Mouse (Mus musculus): ENCODE results near the gene Tnnt1.

The Tnnt1 gene

DNA sequence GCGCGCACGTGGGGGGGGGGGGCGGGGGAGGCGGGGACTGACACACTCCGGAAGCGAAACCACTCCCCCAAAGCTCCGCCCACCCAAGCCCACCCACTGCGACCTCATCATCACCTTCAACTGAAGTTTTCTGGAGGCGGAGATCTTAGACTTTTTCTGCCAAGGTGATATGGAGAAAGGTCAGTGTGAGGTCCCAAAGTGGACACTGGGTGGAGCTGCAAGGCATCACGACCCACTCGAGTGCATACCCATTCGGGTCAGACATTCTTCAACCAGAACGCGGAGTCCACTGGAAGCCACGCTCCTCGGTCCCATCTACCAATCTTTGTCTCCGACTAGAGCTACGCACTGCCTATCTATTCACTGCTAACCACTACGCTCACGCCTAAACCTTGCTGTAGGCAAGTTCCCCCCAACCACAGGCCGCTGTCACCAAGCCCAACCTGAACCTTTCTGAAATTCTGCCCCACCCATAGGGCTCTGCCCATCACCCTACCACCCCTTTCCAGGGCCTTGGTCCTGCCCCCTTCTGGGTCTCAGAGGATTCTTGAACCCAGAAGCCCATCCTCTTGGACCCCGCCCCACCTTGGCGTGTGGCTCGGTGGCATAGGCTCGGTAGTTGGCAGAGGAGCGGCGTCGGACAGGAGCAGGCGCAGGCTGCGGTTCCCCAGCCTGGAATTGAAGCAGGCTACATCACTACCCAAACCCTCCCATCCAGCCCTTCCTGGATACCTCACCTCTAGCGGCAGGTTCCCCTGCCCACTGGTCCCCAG lies 5.2 kb upstream of the Tnnt1 start:
- no peak for DNase-seq (ENCODE audit: low read depth, low spot score)

- no peak for DNase-seq (ENCODE audit: low read depth, low spot score)
Measured at GRCm38 (mm10) chr7:4518487-4518886, 2.3 kb upstream of the Tnnt1 start.

GRCm38 (mm10) chr7:4515853-4516252 lies 329 bp downstream of the Tnnt1 start:
- no peak for DNase-seq (ENCODE audit: low read depth, low spot score)

DNA sequence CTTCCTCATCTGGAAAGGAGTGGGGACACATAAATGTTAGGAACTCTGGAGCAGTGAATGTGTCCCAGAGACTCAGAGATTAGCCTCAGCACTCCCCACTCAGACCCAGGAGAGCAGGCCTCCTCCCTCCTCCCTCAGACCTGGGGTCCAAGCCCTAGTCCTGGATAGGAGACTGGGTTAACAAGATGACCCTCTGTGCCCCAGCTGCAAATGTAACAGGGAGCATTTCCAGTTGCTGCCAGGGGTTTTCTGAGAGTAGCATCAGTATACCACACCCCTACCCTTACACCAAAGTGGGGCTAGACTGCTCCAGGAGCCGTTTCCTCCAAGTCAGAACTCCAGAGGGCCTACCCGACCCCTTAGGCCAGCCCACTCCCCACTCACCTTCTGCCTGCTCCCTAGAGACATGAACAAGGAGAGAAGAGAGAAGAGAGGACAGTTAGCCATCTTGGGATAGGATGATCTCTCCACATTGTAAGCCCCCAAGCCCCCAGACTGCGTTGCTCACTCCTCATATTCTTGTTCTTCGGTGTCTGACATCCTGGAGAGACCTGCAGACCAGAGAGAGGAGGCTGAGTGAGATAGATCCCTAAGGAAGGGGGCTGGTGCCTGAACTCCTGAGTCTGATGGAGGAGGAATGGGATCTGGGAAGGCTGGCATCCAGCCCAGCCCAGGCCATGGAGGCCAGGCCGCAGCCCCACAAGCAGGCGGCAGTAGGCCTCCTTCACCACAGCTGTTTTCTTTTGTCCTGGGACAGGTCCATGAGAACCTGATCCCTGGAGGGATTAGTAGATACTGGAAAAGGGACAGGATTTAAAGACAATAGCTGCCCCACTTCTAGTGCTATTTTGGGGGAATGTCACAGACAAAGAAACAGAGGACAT lies 2.1 kb downstream of the Tnnt1 start:
- DNase-seq (ENCODE audit: low read depth, low spot score), result no peak

DNA sequence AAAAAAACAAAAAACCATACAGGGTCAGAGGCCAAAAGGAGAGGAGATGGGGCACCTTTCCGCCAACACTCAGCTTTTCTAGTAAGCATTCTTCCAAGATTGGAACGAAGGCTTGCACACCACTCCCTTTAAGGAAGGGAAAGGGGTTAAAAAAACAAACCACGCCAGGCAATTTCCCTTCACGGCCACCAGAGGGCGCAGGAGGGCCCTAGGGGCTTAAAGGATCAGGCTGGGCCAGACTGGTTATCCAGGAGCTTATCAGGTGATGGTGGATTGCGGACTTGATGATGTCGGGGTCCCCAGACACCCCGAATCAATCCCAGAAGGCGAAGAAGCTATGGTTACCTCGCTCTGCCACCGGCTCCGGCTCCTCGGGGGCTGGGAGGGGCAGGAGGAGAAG lies 2.9 kb downstream of the Tnnt1 start:
- DNase-seq (ENCODE audit: low read depth, low spot score), result no peak

DNA sequence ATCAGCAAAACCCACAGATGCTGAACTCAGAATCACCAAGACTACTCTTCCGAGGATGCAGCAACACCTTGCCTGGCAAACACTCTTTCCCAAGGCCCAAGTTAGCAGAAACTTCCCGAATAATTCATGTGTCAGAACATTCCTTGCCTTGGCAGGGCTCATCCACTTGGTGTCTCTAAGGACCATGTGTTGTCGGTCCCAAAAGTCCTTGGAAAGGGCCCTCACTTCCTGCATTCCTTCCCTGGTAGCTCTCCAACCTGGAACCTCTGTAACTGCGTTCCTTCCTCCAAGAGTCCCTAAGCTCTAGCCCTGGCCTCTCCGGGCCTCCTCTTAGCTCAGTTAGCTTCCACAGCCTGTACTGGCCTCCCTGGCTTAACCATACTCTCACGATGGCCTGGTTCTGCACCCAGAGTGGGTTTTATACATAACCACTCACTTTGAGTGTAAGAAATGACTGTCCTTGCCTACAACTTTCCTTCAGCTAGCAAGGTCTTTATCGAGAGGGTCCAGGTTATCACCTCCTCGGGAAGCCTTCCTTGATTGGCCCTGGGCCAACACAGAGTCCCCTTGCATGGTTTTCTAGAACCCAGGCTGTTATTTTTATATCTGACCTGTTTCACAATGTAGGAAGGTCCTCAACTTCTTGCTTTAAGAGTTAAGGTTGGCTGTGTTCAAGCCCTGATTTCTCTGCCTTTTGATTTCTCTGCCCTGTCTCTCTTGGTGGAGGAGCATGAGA lies 4.5 kb downstream of the Tnnt1 start:
- DNase-seq (ENCODE audit: low read depth, low spot score), result no peak

- DNase-seq (ENCODE audit: low read depth, low spot score), result no peak
Measured at GRCm38 (mm10) chr7:4509863-4510608, 6.1 kb downstream of the Tnnt1 start.

DNA sequence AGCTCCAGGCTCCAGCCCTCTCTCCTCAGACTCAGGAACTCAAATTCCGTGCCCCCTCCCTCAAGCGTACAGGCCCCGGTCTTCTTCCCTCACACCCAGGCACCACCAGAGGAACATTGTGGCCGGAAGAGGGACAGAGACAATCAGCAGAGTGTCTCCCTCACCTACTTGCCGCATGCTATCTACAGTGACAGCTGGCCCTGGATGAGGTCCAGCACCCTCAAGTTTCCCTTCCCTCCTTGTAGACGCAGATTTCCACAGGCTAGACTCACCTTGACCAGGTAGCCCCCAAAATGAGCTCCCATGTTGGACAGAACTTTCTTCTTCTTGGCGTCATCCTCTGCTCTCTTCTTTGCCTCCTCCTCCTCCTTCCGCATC lies 7.5 kb downstream of the Tnnt1 start:
- DNase-seq (ENCODE audit: low read depth, low spot score), result no peak

DNA sequence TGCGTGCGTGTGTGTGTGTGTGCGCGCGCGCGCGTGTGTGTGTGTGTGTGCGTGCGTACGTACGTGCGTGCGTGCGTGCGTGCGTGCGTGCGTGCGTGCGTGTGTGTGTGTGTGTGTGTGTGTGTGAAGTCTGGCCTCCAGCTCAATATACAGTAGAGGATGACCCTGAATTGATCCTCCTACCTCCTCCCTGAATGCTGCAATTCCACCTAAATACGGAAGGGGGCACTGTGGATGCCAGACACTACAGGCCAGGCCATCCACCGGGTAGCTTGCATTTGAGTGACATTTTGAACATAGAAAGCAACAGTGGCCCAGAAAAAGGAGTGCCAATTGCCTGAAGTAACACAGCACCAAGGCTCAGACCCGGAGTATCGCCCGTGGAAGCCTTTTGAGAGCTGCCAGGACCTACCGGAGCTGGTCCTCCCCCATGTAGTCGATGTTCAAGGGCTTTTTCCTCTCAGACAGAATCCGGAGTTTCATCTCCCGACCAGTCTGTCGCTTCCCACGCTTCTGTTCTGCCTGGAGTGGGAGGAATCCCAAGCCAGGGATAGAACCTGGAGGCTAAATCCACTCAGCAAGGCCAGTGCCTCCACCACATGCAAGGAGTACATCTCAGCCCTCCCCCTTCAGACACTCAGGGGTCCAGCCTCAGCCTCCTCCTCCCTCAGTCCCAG lies 8.0 kb downstream of the Tnnt1 start:
- no peak for DNase-seq (ENCODE audit: low read depth, low spot score)

GRCm38 (mm10) chr7:4507220-4507619 lies 9.0 kb downstream of the Tnnt1 start:
- DNase-seq (ENCODE audit: low read depth, low spot score), result no peak

GRCm38 (mm10) chr7:4504646-4505435 lies 11.3 kb downstream of the Tnnt1 start:
- DNase-seq (ENCODE audit: low read depth, low spot score), result no peak

DNA sequence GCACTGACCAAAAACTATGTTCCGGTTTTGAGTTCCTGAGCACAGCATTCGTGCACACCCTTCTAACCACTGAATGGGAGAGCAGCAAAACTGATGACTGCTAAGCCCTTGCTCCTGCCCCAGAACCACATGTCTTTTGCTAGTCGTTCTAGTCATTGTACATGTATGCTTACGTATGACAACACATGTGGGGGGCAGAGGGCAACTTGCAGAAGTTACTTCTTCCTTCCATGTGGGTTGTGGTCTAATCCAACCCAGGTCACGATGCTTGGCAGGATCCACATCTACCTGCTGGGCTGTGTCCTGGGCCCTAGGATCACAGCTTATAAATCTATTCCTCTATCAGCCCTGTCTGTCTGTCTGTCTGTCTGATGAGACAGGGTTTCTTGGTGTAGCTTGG lies 12.3 kb downstream of the Tnnt1 start:
- no peak for DNase-seq (ENCODE audit: low read depth, low spot score)

DNA sequence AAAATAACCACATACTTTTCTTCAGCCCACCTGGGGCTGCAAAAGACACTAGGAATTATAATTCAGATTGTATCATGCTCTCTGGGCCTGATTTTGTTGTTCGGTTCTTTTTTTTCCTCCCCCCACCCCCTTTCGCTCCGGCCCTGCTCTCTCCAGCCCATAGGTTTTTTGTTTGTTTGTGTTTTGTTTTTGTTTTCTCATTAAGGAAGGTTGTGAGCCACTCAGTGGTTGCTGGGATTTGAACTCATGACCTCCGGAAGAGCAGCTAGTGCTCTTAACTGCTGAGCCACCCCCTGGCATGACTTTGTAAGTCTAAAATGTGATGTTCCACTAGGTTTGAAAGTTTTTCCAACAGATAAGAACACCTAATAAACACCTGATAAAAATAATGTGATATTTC lies 13.1 kb downstream of the Tnnt1 start:
- no peak for DNase-seq (ENCODE audit: low read depth, low spot score)

GRCm38 (mm10) chr7:4502421-4503090 lies 13.6 kb downstream of the Tnnt1 start:
- no peak for DNase-seq (ENCODE audit: low read depth, low spot score)

DNA sequence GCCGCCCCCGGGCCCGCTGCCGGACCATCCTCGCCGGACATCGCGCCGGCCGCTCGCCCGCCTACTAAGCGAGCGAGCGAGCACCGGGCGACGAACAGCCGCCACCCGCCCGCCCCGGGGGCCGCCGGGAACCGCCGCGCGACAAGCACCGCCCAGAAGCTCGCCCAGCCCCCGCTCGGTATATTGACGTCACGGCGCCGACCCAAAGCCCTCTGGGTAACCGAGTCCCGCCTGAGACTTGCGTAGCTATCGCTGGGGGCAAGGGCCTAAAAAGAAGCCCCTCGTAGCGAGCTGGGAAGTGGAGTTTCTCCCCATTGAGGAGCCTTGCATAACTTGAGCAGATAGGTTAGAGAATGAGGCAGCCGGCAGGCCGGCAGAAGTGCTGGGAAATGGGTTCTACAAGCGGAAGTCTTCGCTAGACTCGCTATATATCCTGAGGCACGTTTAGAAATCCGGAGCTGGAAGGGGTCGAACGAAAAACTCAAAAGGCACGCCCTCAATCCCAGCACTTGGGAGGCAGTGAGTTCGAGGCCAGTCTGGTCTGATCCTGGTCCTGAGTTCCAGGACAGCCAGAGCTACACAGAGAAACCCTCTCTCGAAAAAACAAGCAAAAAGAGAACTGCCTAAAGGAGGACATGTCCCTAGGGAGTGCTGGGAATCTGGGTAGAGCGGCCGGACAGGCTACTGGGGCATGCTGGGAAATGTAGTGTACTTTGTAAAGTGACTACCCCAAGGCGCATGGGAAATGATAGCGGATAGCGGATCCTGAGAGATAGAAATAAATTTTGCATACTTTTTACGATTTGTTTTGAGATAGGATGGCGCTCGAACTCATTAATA lies 14.4 kb downstream of the Tnnt1 start, which contains the start of gene Ppp1r12c:
Gene Ppp1r12c, minus strand, starts transcription at position 123 of the 840 bp plus-strand sequence.
- peak; percentile 73 for DNase-seq (ENCODE audit: low read depth, low spot score)

GRCm38 (mm10) chr7:4500892-4501471 lies 15.2 kb downstream of the Tnnt1 start:
- no peak for DNase-seq (ENCODE audit: low read depth, low spot score)

GRCm38 (mm10) chr7:4499034-4499433 lies 17.1 kb downstream of the Tnnt1 start:
- no peak for DNase-seq (ENCODE audit: low read depth, low spot score)

GRCm38 (mm10) chr7:4498251-4498650 lies 17.9 kb downstream of the Tnnt1 start:
- no peak for DNase-seq (ENCODE audit: low read depth, low spot score)

Measured in WW6 (cell line).